Mouse (Mus musculus) left cerebral cortex, adult 18-20 months (tissue): ENCODE data around the gene Klhl18. TPM values are rescaled to one million over a fixed set of nuclear protein-coding genes. Genes with fewer than 3 reads are reported as not detected.

Experiments
- total RNA-seq, 2 experiments: library from RNA; stranded (reverse); gene quantifications; 2 replicates each; pipeline ENCODE4 v1.2.3; 2021

Gene Klhl18
- total RNA-seq, 2 experiments from 2014 or later: 30.0 to 30.6 TPM

Other genes starting within 250 kb of the Klhl18 start
- gene Cspg5, start 232.9 kb downstream of the Klhl18 start, total RNA-seq: 100 to 1,000 TPM; 365 to 384 TPM
- 10 to 100 TPM in 1 of 2 experiments, 1 to 10 TPM in 1; 10.0 to 13.6 TPM for gene Elp6, start 171.5 kb downstream of the Klhl18 start, total RNA-seq
- gene Scap, start 143.4 kb downstream of the Klhl18 start, total RNA-seq: 100 to 1,000 TPM in 1 of 2 experiments, 10 to 100 TPM in 1; 91.7 to 103 TPM
- gene Ptpn23, start 68.5 kb downstream of the Klhl18 start, total RNA-seq: 10 to 100 TPM; 53.1 to 55.5 TPM
- under 1 TPM in 1 of 2 experiments, not detected in 1; 0.51 TPM for gene Ngp, start 56.9 kb downstream of the Klhl18 start, total RNA-seq
- 1 to 10 TPM; 3.6 to 5.3 TPM for gene Kif9, start 264 bp upstream of the Klhl18 start, total RNA-seq
- gene Setd2, start 55.9 kb upstream of the Klhl18 start, total RNA-seq: 10 to 100 TPM; 60.2 to 61.9 TPM
- 1 to 10 TPM; 2.2 to 2.9 TPM for gene Nradd, start 147.8 kb upstream of the Klhl18 start, total RNA-seq
- 10 to 100 TPM in 1 of 2 experiments, 1 to 10 TPM in 1; 9.6 to 12.2 TPM for gene Nbeal2, start 177.5 kb upstream of the Klhl18 start, total RNA-seq
- 10 to 100 TPM; 47.2 to 53.9 TPM for gene Ccdc12, start 179.8 kb upstream of the Klhl18 start, total RNA-seq